Mouse (Mus musculus) stomach, postnatal 0 days (tissue): ENCODE measurements around the gene Ctla4. TPM values are rescaled to one million over a fixed set of nuclear protein-coding genes. Genes with fewer than 3 reads are reported as not detected.

ENCODE experiments used
- ATAC-seq: fragments of 200-750 bp; cut with Nextera tagmentation; 2 replicates; pipeline ENCODE4 v1.8.0; 2017; ENCODE audit not compliant: low FRiP score, low TSS enrichment
- DNase-seq: peaks from one replicate; pipeline ENCODE4 v3.0.0-alpha.2; 2016; ENCODE audit warnings: low spot score
- H3K27ac ChIP-seq: fragments of 300-500 bp; sonication (generic); replicated peaks from 2 replicates; pipeline ENCODE4 v1.5.1; 2014; ENCODE audit warnings: mild to moderate bottlenecking, control low read depth
- H3K27me3 ChIP-seq: fragments of 300-500 bp; sonication (generic); 2 replicates; pipeline ENCODE4 v1.6.1; 2014; ENCODE audit warnings: low read length; ENCODE audit not compliant: control insufficient read depth, insufficient read depth
- H3K36me3 ChIP-seq: fragments of 300-500 bp; sonication (generic); 2 replicates; pipeline ENCODE4 v1.6.1; 2014; ENCODE audit warnings: low read length, mixed read lengths; ENCODE audit not compliant: control insufficient read depth, insufficient read depth
- H3K4me1 ChIP-seq: fragments of 300-500 bp; sonication (generic); replicated peaks from 2 replicates; pipeline ENCODE4 v1.6.1; 2014; ENCODE audit warnings: antibody characterized with exemption; ENCODE audit not compliant: control insufficient read depth, insufficient read depth
- H3K4me2 ChIP-seq: fragments of 300-500 bp; sonication (generic); replicated peaks from 2 replicates; pipeline ENCODE4 v1.6.1; 2014; ENCODE audit warnings: low read depth, mild to moderate bottlenecking, control low read depth, moderate library complexity
- H3K4me3 ChIP-seq: fragments of 300-500 bp; sonication (generic); 2 replicates; pipeline ENCODE4 v1.5.1; 2014; ENCODE audit warnings: low read depth, low read length, control low read depth
- H3K9ac ChIP-seq: fragments of 300-500 bp; sonication (generic); 2 replicates; pipeline ENCODE4 v1.6.1; 2014; ENCODE audit warnings: mild to moderate bottlenecking, low read length, control low read depth, mixed read lengths
- H3K9me3 ChIP-seq: fragments of 300-500 bp; sonication (generic); 2 replicates; pipeline ENCODE4 v1.6.1; 2016; ENCODE audit warnings: low read length; ENCODE audit not compliant: control insufficient read depth
- CTCF ChIP-seq: IDR thresholded peaks from 2 replicates; pipeline ENCODE4 v1.5.1; 2016; ENCODE audit warnings: antibody characterized with exemption, low read depth, mild to moderate bottlenecking, moderate library complexity
- EP300 ChIP-seq: optimal IDR thresholded peaks from 2 replicates; pipeline ENCODE3; 2016; ENCODE audit warnings: antibody characterized with exemption
- WGBS: fragments of 180-500 bp; shearing (Covaris S2); extraction: QIAGEN DNeasy Blood & Tissue Kit; methylation state at CpG from one replicate; pipeline ENCODE4 v1.1.7; 2014; 5-methylcytosine and 5-hydroxymethylcytosine counted together
- polyA plus RNA-seq: library from polyadenylated mRNA; unstranded; fragments of >200 nt; fragmentation: Nextera tagmentation; extraction: Ambion mirVana; gene quantifications from 2 replicates; pipeline ENCODE4 v1.2.1, GENCODE M21; 2015

Ctla4 gene
- polyA plus RNA-seq, 1 experiment from 2014 or later = not detected

DNA sequence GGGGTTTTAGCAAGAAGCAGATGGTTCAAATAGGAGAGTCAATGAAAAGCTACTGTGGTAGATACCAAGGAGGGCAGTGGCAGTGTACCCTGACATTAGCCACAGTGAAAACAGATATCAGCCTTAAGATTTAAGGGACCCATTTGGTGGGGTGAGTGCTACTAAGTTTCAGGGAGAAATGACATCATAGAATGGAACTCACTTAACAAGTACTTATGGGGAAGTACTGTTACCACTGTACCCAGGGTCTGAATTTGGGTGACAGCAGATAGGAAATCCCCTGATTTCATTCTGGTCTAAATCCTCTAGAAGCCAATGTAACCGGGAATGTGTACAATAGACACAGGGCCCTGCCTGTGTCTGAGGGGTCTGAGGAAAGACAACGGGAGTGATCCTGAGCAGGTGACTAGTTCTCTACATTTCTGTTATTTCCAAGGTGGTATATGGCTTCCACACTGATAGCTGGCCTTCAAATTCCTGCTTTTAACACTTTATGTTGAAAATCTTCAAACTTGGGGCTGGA lies 17.7 kb downstream of the Ctla4 start:
- H3K4me2 ChIP-seq = no peak overlapping the region
- 92% methylated on average over 2 of the region's 2 CpGs for WGBS
- H3K9ac ChIP-seq = no peak overlapping the region
- H3K36me3 ChIP-seq = no peaks in the 10 kb centered on the region
- no peaks in the 10 kb centered on the region for H3K4me1 ChIP-seq
- no peak overlapping the region for H3K27ac ChIP-seq
- no peak for ATAC-seq
- no peaks in the 10 kb centered on the region for H3K9me3 ChIP-seq
- no peak for DNase-seq
- H3K27me3 ChIP-seq = no peaks in the 10 kb centered on the region
- no peak overlapping the region for H3K4me3 ChIP-seq
- TF ChIP-seq EP300 = no peak
- no peak for TF ChIP-seq CTCF

DNA sequence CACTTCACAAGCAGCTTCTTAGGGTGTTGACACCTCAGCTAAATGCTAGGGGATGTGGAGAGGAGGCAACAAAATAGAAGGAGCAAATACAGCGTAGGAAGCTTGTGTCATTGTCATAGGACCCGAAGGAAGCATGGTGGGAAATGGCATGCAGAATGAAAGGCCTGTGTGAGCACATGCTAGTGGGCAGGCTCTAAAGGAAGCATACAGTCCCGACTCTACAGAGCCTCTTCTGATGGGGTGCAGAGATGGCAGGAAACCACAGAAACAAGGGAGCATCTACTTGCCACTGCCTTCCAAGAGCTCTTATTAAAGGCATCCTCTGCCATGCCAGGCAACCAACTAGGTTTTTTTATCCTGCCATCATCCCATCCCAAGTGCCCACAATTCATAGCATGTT lies 20.7 kb downstream of the Ctla4 start:
- 89% methylated on average over 3 of the region's 3 CpGs for WGBS
- ATAC-seq (no peak), DNase-seq (no peak)
- no peak overlapping the region for H3K4me2 ChIP-seq
- H3K27me3 ChIP-seq = no peaks in the 10 kb centered on the region
- no peak overlapping the region for H3K27ac ChIP-seq
- H3K9me3 ChIP-seq = no peaks in the 10 kb centered on the region
- H3K36me3 ChIP-seq = no peaks in the 10 kb centered on the region
- no peaks in the 10 kb centered on the region for H3K4me1 ChIP-seq
- no peak overlapping the region for H3K4me3 ChIP-seq
- TF ChIP-seq CTCF (no peak), EP300 (no peak)
- H3K9ac ChIP-seq = no peak overlapping the region

DNA sequence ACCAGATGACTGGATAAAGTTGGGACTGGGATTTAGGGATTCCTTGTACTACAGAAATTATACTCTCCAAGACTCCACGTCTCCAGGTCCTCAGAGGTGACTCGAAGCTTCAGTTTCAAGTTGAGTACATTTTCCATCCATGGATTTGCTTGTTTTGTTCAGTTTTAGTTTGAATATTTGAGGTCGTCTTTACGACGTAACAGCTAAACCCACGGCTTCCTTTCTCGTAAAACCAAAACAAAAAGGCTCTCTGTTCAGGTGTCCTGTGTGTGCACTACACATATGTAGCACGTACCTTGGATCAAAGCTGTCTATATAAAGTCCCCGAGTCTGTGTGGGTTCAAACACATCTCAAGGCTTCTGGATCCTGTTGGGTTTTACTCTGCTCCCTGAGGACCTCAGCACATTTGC lies 22.0 kb downstream of the Ctla4 start:
- no peak overlapping the region for H3K9ac ChIP-seq
- ATAC-seq = no peak
- H3K9me3 ChIP-seq = no peaks in the 10 kb centered on the region
- DNase-seq = no peak
- H3K4me3 ChIP-seq = no peak overlapping the region
- no peak overlapping the region for H3K27ac ChIP-seq
- WGBS = 90% methylated on average over 9 of the region's 9 CpGs
- H3K36me3 ChIP-seq = no peaks in the 10 kb centered on the region
- H3K4me1 ChIP-seq = no peaks in the 10 kb centered on the region
- H3K27me3 ChIP-seq = no peaks in the 10 kb centered on the region
- no peak overlapping the region for H3K4me2 ChIP-seq
- TF ChIP-seq EP300 (no peak), CTCF (no peak)

DNA sequence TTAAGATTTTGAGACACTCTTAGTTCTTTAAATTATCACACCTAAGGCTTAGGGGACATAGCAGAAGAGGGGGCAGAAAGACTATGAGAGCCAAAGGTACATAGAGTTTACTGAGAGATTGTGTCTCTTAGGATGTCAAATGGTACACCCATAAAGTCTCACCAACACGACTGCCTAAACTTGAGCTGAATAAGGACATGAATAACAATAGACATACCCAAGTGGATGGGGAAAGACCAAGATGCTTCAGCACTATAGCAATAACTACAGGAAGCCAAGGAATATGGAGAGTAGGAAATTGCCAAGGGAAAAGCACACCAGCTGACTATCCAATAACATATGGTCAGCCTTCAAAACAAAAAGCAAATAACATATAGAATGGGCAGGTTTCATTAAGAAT lies 22.9 kb downstream of the Ctla4 start:
- Histone ChIP-seq H3K9me3 (no peaks in the 10 kb centered on the region), H3K27ac (no peak overlapping the region), H3K9ac (no peak overlapping the region), H3K4me1 (no peaks in the 10 kb centered on the region), H3K4me3 (no peak overlapping the region), H3K27me3 (no peaks in the 10 kb centered on the region), H3K36me3 (no peaks in the 10 kb centered on the region), H3K4me2 (no peak overlapping the region)
- no peak for DNase-seq
- no peak for ATAC-seq
- TF ChIP-seq CTCF = no peak
- TF ChIP-seq EP300 = no peak
- 77% methylated on average over 1 of the region's 1 CpGs for WGBS

DNA sequence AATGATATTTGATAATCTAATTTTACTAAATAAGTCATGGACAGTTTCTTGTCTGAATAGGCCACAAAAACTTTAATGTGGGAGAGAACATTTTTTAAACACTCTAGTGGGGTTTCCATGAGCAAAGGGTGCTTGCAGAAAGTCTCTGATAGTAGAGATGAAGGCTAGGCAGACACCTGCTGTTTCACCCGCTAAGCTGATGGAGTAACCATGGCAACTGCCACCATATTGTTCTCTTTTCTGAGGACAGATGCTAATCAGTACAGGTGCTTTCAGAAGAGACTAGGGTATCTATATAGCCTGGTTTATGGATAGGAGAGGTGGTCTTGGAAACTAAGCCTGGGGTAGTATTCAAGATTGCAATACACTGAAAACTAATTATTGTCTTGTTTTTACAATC lies 24.0 kb downstream of the Ctla4 start:
- Histone ChIP-seq H3K9ac (no peak overlapping the region), H3K4me3 (no peak overlapping the region), H3K27me3 (no peaks in the 10 kb centered on the region), H3K27ac (no peak overlapping the region), H3K9me3 (no peaks in the 10 kb centered on the region), H3K36me3 (no peaks in the 10 kb centered on the region), H3K4me1 (no peaks in the 10 kb centered on the region), H3K4me2 (no peak overlapping the region)
- DNase-seq (no peak), ATAC-seq (no peak)
- no peak for TF ChIP-seq EP300
- TF ChIP-seq CTCF = no peak
- WGBS = 51% methylated on average over 1 of the region's 1 CpGs

DNA sequence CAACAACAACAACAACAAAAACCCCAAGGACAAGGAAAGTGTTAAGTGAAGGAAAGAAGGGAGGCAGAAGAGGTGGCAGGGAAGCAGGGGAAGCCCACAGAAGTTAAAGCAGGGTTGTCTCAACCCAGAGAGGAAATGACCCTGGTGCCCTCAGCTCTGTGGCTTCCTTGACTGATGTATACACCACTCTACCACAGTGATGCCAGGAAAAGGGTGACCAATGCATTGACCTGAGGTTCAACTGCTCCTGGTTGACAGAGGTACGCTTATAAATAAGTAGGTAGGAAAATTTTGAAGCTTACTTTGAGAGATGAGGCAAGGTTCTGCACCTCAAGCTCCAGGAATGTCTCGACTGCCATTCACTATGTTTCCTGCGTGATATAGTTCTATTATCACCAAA lies 24.8 kb downstream of the Ctla4 start:
- Histone ChIP-seq H3K4me3 (no peak overlapping the region), H3K27me3 (no peaks in the 10 kb centered on the region), H3K4me2 (no peak overlapping the region), H3K9ac (no peak overlapping the region), H3K9me3 (no peaks in the 10 kb centered on the region), H3K27ac (no peak overlapping the region), H3K4me1 (no peaks in the 10 kb centered on the region; the same call in 1 of the 2 replicates), H3K36me3 (no peaks in the 10 kb centered on the region)
- 82% methylated on average over 3 of the region's 3 CpGs for WGBS
- ATAC-seq (no peak), DNase-seq (no peak)
- TF ChIP-seq EP300 (no peak), CTCF (no peak)
